Mouse (Mus musculus): ENCODE results near the gene Prr18. TPM values are rescaled to one million over a fixed set of nuclear protein-coding genes. Genes with fewer than 3 reads are reported as not detected.

Gene Prr18
- polyA plus RNA-seq, 1 experiment from 2014 or later, result 0.04 TPM

Other genes starting within 250 kb of the Prr18 start
- not detected in 2 replicates for gene Gm49673, start 189.7 kb upstream of the Prr18 start, polyA plus RNA-seq (2016; fragmentation: Nextera tagmentation; extraction: Ambion mirVana)
- 16.6 and 17.0 TPM in 2 replicates for gene Rnaset2a, start 189.4 kb upstream of the Prr18 start, polyA plus RNA-seq (2016; fragmentation: Nextera tagmentation; extraction: Ambion mirVana)
- gene Fgfr1op, start 172.0 kb upstream of the Prr18 start, polyA plus RNA-seq (2016; fragmentation: Nextera tagmentation; extraction: Ambion mirVana), result 18.2 and 18.8 TPM in 2 replicates
- gene Ccr6, start 101.4 kb upstream of the Prr18 start, polyA plus RNA-seq (2016; fragmentation: Nextera tagmentation; extraction: Ambion mirVana), result 0.22 TPM in 1 of 2 replicates, not detected in the other
- gene Mpc1, start 54.6 kb upstream of the Prr18 start, polyA plus RNA-seq (2016; fragmentation: Nextera tagmentation; extraction: Ambion mirVana), result 102 and 104 TPM in 2 replicates
- gene Sft2d1, start 26.4 kb upstream of the Prr18 start, polyA plus RNA-seq (2016; fragmentation: Nextera tagmentation; extraction: Ambion mirVana), result 64.0 and 64.8 TPM in 2 replicates
- gene T2, start 18.5 kb downstream of the Prr18 start, polyA plus RNA-seq (2016; fragmentation: Nextera tagmentation; extraction: Ambion mirVana), result 0.08 and 0.15 TPM in 2 replicates
- not detected in 2 replicates for gene T, start 97.0 kb downstream of the Prr18 start, polyA plus RNA-seq (2016; fragmentation: Nextera tagmentation; extraction: Ambion mirVana)
- gene Pde10a, start 187.9 kb downstream of the Prr18 start, polyA plus RNA-seq (2016; fragmentation: Nextera tagmentation; extraction: Ambion mirVana), result 1.1 and 1.7 TPM in 2 replicates
- gene Gm17087, start 229.5 kb downstream of the Prr18 start, polyA plus RNA-seq (2016; fragmentation: Nextera tagmentation; extraction: Ambion mirVana), result not detected in 2 replicates

Measured in liver, embryonic 12.5 days (tissue).